Mouse (Mus musculus): Measurements from ENCODE around the gene Ralgds.

Gene Ralgds

GRCm38 (mm10) chr2:28564380-28564779 is 51.5 kb downstream of the Ralgds start:
- DNase-seq (ENCODE audit: low spot score): no peak

DNA sequence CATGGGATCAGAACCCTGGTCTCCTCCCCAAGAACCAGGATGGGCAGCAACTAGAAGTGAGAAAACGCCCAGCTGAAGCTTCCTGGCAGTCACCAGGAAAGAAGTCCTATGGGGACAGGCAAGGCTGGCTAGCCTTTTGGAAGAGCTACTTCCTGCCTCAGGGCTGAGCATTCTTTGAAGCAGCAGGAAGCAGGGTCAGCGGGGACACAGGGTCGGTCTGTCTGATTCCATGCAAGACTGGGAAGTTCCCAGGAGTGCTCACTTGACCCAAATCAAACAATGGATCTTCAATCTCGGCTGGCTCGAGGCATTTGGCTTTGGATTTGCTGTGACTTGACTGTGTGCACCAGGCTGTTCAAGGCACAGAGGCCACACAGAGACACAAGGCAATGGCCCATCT is 53.6 kb downstream of the Ralgds start:
- no peak for DNase-seq (ENCODE audit: low spot score)

DNA sequence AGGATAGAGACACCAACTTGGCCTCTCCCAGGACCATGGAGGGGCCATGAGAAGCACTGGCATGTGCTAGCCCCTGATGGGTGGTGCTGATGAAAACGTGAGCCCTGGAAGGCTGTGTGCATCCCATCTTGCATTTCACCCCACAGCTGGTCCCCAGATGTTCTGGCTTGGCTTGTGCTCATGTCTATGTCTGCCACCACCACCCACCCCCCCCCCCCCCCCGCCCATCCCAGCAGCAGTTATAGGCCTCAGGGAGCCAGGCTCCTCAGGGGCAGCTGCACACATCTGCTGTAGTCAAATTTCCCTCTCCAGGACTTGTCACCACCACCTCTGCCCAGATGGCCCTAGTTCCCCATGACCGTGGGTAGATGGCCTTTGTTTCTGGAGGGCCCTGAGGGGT is 57.0 kb downstream of the Ralgds start:
- DNase-seq (ENCODE audit: low spot score): no peak

DNA sequence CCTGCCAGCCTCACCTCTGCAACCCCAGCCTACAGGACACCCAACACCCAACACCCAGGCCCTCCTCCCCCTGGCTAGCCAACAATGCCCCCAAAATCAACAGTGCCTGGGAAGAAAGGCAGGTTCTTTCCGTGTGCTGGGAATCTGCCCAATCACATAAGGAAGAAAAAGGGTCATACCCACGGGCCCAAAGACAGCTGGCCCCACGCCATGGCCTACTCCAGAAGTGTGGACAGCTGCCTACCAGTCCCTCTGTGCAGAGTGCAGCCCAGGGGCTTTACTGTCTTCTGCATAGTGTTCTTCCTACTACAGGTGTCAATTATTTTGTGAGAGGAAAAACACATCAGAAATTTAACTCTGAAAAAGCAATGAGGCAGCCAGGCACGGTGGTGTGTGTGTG is 62.4 kb downstream of the Ralgds start:
- no peak for DNase-seq (ENCODE audit: low spot score)

DNA sequence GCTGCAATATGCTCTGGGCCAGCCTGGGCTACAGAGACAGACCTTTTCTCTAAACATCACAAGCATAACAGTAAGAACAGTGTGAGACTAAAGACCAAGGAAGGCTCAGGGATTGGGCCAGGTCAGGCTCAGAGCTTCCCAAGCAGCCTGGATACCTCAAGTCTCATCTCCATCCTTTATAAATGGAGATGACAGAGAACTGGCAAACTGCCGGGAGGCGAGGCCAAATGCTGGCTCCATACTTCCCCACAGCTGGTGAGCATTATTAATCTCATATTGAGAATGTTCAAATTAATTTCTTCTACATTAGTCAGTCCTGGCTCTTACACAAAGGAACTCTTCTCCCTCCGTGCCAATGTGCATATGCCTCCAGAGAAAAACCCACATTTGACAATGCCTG is 63.9 kb downstream of the Ralgds start:
- DNase-seq (ENCODE audit: low spot score): no peak

DNA sequence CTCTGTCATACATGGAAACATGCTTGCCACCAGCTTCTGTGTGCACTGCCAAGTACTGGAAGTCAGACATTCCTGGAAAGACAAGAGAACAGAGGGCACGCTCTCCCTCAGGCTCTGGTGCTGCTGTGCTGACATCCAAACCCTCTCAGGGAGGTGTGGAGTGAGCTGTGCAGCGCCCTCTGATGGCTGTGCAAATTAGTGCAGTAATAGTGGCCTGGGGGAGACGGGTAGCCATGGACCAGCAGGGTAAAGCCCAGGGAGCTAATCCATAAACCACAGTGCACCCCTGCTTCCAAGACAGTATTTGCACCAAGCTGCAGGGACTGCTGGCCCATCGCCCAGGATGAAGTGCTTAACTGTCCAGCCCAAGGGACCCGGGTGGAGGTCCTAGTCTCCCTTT is 65.1 kb downstream of the Ralgds start:
- peak; percentile 56 for DNase-seq (ENCODE audit: low spot score)

DNA sequence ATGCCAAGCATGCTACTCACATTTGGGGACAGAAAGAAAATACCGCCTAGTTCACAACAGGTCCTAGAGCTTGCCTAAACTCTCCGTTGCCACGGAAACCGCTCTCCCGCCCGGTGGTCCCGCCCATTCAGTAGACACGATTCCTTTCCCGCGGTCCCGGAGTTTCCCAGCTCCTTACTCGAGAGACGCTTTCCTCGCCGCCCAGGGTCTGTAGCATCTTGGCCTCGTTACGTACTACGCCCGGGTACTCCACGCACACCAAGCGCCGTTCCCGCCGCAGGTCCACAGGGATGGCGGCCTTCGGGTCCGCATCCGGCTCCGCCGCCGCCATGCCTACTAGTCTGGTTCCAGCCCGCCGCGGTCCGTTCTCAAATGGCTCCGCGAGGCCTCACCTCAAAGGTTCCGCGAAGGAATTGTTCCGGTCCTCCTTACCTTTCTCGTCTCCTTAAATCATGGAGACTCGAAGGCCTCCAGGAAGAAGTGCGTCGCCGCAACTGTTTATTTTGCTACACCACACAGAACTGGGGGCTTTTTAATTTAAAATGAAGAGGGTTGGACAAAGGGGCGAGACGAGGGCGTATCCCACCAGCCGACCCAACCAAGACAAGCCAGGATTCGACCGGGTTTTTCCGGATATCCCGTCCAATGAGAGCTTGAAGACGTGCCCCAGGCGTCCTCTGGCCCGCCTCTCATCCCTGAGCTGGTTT is 69.9 kb downstream of the Ralgds start:
- peak; percentile 92 for DNase-seq (ENCODE audit: low spot score)

DNA sequence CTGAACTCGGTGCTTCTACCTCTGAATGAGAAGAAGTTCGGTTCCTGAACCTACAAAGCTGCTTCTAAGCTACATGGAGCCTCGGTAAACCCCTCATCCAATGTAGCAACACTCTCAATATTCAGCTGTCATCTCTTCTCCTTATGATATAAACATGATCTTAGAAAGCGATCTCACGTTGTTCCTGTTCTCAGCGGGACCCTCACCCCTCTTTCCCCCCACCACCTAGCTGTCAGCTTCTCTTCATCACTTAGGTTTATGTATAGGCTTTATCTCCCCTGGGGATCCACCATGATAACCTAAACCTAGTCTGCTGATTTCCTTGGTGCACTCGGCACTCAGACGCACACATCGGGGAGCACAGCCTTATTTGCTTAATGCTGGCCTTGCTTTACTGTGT is 70.7 kb downstream of the Ralgds start, which contains the start of gene Gtf3c5:
Gene Gtf3c5 (minus strand): TSS at position 101 of the 400 bp plus-strand sequence.
- no peak for DNase-seq (ENCODE audit: low spot score)

DNA sequence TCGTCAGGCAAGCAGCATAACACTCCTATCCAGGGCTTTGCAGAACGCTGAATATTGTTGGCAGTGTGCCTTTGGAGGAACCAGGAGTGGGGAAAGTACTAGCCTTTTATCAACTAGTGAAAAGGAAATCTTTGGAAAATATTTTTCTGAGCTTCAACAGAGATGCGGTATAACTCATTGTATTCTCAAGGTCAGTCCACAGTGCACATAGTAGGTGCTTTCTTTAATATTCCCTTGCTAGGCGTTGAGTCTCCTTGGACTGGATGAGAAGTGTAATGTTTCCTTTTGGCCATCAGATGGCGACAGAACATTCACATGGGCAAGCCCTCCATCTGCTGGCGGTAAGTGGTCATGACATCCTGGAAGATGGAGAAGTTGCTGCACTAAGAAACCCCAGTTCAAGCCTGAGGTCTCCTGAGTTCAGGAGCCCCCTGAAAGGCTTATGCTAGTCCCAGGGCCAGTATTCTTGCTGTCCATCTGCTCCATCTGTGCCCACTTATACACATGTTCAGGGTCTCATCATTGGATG is 72.2 kb downstream of the Ralgds start:
- DNase-seq (ENCODE audit: low spot score): peak; percentile 82

GRCm38 (mm10) chr2:28585730-28586129 is 72.8 kb downstream of the Ralgds start:
- DNase-seq (ENCODE audit: low spot score): no peak

GRCm38 (mm10) chr2:28588574-28588973 is 75.6 kb downstream of the Ralgds start:
- no peak for DNase-seq (ENCODE audit: low spot score)

GRCm38 (mm10) chr2:28591479-28591878 is 78.6 kb downstream of the Ralgds start:
- DNase-seq (ENCODE audit: low spot score): no peak

DNA sequence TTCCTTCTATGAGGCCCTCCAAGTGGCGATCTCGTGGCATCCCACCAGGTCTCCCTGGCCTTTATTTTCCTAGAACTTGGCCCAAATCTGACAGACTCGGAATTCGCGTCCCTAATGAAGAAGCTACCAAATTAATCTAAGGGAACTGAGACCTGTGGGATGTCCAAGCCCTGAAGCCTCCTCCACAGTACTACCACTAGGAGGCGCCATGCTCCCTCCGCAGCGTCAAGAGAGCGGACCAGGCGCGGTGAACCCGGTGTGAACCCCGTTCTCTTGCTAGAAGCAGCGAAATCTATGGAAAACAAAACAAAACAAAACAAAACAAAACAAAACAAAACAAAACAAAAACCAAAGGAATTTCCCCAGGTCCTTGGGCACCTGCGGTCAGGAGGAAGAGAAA is 79.9 kb downstream of the Ralgds start:
- peak; percentile 80 for DNase-seq (ENCODE audit: low spot score)

GRCm38 (mm10) chr2:28596021-28596420 is 83.1 kb downstream of the Ralgds start:
- no peak for DNase-seq (ENCODE audit: low spot score)

GRCm38 (mm10) chr2:28596998-28597397 is 84.1 kb downstream of the Ralgds start:
- no peak for DNase-seq (ENCODE audit: low spot score)

DNA sequence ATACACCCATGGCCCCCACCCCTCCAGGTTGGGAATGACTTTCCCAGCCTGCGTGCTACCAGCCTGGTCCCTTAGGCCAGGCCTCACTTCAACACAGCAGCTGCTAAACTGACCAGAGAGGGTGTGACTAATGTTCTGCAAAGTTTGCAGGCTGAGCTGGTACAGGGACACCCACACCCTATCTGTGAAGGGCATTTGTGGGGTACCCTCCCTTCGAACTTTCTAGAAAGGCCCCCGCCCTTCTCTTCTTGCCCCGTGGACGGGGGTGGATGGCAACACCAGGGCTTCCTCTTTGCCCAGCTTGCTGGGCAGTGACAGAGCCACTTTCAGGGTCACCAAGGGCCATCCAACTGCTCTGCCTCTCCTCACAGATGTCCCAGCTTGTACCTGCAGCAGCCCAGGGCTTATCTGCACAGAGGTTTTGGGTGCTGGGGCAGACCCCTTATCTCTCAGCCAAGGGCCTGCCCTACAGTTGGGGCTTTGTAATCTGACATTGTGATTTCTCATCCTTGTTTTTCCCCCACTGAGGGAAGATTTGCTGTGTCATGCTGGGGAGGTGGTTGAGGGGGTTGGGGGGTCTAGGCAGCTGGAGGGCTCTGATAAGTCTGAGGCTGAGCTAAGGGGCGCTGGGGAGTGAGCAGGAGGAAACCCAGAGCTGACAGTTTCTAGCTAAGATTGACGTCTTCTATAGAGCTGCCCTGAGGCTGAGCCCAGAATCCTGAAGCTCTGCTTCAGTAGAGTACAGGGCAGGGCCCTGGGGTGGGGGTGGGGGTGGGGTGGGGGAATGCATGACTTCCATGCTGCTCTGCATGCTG is 85.0 kb downstream of the Ralgds start:
- DNase-seq (ENCODE audit: low spot score): no peak

GRCm38 (mm10) chr2:28598692-28599568 is 86.0 kb downstream of the Ralgds start:
- DNase-seq (ENCODE audit: low spot score): no peak

DNA sequence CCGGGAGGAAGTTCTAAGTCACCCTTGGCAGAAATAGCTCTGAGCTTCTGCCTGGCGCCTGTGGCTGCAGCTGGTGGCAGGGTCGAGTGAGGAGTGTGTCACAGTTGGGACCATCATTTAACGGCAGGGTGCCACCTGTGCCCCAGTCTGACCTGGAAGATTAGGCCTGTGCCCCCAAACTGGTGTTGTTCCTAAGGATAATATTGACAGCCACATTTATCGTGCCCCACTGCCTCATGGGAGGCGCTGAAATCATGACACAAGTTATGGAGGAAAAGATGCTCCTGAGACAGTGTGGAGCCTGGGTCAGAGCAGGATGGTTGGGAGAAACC is 86.6 kb downstream of the Ralgds start:
- DNase-seq (ENCODE audit: low spot score): no peak

- no peak for DNase-seq (ENCODE audit: low spot score)
Measured at GRCm38 (mm10) chr2:28601720-28602590, 89.0 kb downstream of the Ralgds start.

All from testis, postnatal 10 days (tissue).